In the genomic region with DNA sequence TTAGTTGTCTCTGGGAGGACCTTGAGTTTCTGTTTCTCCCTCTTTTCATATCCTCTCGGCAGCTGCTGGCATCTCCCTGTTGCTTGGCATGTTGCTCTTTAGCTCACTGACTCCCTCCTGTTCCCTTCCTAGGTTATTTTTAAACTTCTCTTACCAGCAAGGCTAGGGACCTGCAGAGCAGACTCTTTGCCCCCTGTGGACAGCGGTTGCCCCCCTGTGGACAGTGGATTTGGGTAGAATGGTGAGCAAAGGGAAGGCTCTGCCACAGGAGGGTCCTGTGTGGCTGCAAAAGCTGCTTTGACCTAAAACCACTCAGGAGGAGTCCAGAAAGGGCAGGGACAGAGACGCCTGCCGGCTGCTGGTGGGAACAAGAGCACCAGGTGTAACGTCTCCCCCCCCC, we compare ENCODE assay signal across 18 mouse cellular contexts. TPM values are rescaled to one million over a fixed set of nuclear protein-coding genes. Genes with fewer than 3 reads are reported as not detected.
DNase-seq lines count a peak whose midpoint lies in the region; ATAC-seq and TF ChIP-seq lines count a peak whose summit lies in the region.
"Had no signal": no experiment of that assay in that cellular context is flagged by ENCODE, and none has a peak within 500 bp of the region (broad histone marks: within the 10 kb centered on the region; RNA-seq: fewer than 3 reads in every experiment).

No protein-coding gene starts in this region.

- no peak overlapping the region; the same call in 1 of the 2 replicates for H3K4me2 ChIP-seq in heart, postnatal 0 days (ENCODE audit: low read depth, low read length)
- H3K4me2 ChIP-seq in liver, postnatal 0 days (ENCODE audit: low read depth, low read length), result no peak overlapping the region
- no peak overlapping the region for H3K4me2 ChIP-seq in liver, embryonic 11.5 days
- H3K4me2 ChIP-seq: embryonic facial prominence, embryonic 12.5 days; forebrain, embryonic 15.5 days; hindbrain, embryonic 15.5 days had no signal

- H3K9me3 ChIP-seq in heart, postnatal 0 days (replicated peaks; ENCODE audit: control insufficient read depth, low read length), result 0 out of 2 replicates have a peak, but pooled peaks cover 3% of the 10 kb centered on the region
- peaks cover 8% of the 10 kb centered on the region for H3K9me3 ChIP-seq in liver, postnatal 0 days (ENCODE audit: low read length)
- peaks cover 2% of the 10 kb centered on the region; the same call in 1 of the 2 replicates for H3K9me3 ChIP-seq in liver, embryonic 11.5 days (ENCODE audit: control insufficient read depth, low read length)
- H3K9me3 ChIP-seq: embryonic facial prominence, embryonic 12.5 days; forebrain, embryonic 15.5 days; hindbrain, embryonic 15.5 days had no signal

- no peak overlapping the region for H3K4me3 ChIP-seq in heart, postnatal 0 days (ENCODE audit: low read depth, low read length)
- no peak overlapping the region for H3K4me3 ChIP-seq in liver, postnatal 0 days (ENCODE audit: low read depth, low read length)
- no peak overlapping the region for H3K4me3 ChIP-seq in liver, embryonic 11.5 days (ENCODE audit: low read depth, low read length)
- H3K4me3 ChIP-seq: embryonic facial prominence, embryonic 12.5 days; forebrain, embryonic 15.5 days; hindbrain, embryonic 15.5 days had no signal

- TF ChIP-seq EP300 in heart, postnatal 0 days (IDR thresholded peaks at IDR 0.05; ENCODE audit: low read depth), result no peak
- no peak for TF ChIP-seq EP300 in liver, postnatal 0 days (IDR thresholded peaks at IDR 0.05; ENCODE audit: low read depth)

- intact Hi-C loops in gastrocnemius, postnatal 14 days (cut with DNase I; ENCODE audit: low total_unique reads), result no loop called here

- peak; percentile 33; the same call in 1 of the 2 replicates for ATAC-seq in heart, postnatal 0 days (ENCODE audit: insufficient read depth, low read depth)
- ATAC-seq in liver, postnatal 0 days, result no peak
- no peak for ATAC-seq in liver, embryonic 11.5 days (replicated peaks; ENCODE audit: low FRiP score)
- ATAC-seq: activated CD4-positive, CD25-positive, alpha-beta regulatory T cell, adult 4 months; forebrain, embryonic 15.5 days; intestine, embryonic 16.5 days; Patski had no signal

- H3K9ac ChIP-seq in heart, postnatal 0 days (replicated peaks; ENCODE audit: low read depth, low read length), result no peak overlapping the region
- H3K9ac ChIP-seq in liver, postnatal 0 days (replicated peaks), result no peak overlapping the region
- no peak overlapping the region for H3K9ac ChIP-seq in liver, embryonic 11.5 days (ENCODE audit: low read depth, low read length)
- H3K9ac ChIP-seq: embryonic facial prominence, embryonic 12.5 days; forebrain, embryonic 15.5 days; hindbrain, embryonic 15.5 days had no signal

- DNase-seq in gastrocnemius, postnatal 14 days, result peak; percentile 10
- no peak for DNase-seq in gastrocnemius, postnatal 4 days (ENCODE audit: low spot score in 2 of 2)
- DNase-seq in heart, postnatal 0 days (ENCODE audit: low spot score), result peak; percentile 43
- no peak for DNase-seq in heart, adult 18-20 months
- no peak for DNase-seq in liver, postnatal 0 days
- DNase-seq in liver, embryonic 11.5 days (ENCODE audit: low spot score), result no peak
- DNase-seq in skeletal muscle tissue, adult 2 months (ENCODE audit: low read depth, low spot score), result peak; percentile 63
- DNase-seq: cerebellum, adult 11-12 months; cerebellum, adult 9-10 months; cerebellum, postnatal 25 days; kidney, adult 8-10 months had no signal

- H3K27me3 ChIP-seq in heart, postnatal 0 days (ENCODE audit: control insufficient read depth, insufficient read depth, low read length), result no peaks in the 10 kb centered on the region
- H3K27me3 ChIP-seq in liver, postnatal 0 days (ENCODE audit: insufficient read depth, low read length), result no peaks in the 10 kb centered on the region
- H3K27me3 ChIP-seq in liver, embryonic 11.5 days (replicated peaks; ENCODE audit: control insufficient read depth, insufficient read depth, low read length), result no peaks in the 10 kb centered on the region
- H3K27me3 ChIP-seq: CH12.LX; embryonic facial prominence, embryonic 12.5 days; forebrain, embryonic 15.5 days; hindbrain, embryonic 15.5 days; Patski had no signal

- 29% methylated on average over 5 of the region's 5 CpGs for WGBS in heart, postnatal 0 days
- 78% methylated on average over 5 of the region's 5 CpGs for WGBS in liver, postnatal 0 days (ENCODE audit: insufficient replicate concordance)
- 58% methylated on average over 5 of the region's 5 CpGs for WGBS in liver, embryonic 11.5 days

- peak overlapping the region; percentile 37; the same call in 1 of the 2 replicates for H3K27ac ChIP-seq in heart, postnatal 0 days (ENCODE audit: low read depth)
- 0 out of 2 replicates have a peak overlapping the region, but pooled peaks have one; percentile 34 for H3K27ac ChIP-seq in liver, postnatal 0 days (ENCODE audit: low read depth)
- no peak overlapping the region for H3K27ac ChIP-seq in liver, embryonic 11.5 days (ENCODE audit: low read depth, low read length)
- H3K27ac ChIP-seq: embryonic facial prominence, embryonic 12.5 days; forebrain, embryonic 15.5 days; hindbrain, embryonic 15.5 days had no signal

- H3K36me3 ChIP-seq in heart, postnatal 0 days (replicated peaks; ENCODE audit: control insufficient read depth, insufficient read depth, low read length), result no peaks in the 10 kb centered on the region
- H3K36me3 ChIP-seq in liver, postnatal 0 days (replicated peaks; ENCODE audit: insufficient read depth, low read length), result no peaks in the 10 kb centered on the region
- no peaks in the 10 kb centered on the region for H3K36me3 ChIP-seq in liver, embryonic 11.5 days (ENCODE audit: control insufficient read depth, insufficient read depth, low read length)
- H3K36me3 ChIP-seq: embryonic facial prominence, embryonic 12.5 days; forebrain, embryonic 15.5 days; hindbrain, embryonic 15.5 days had no signal

- peak; percentile 46; the same call in 1 of the 2 replicates for TF ChIP-seq CTCF in heart, postnatal 0 days (IDR thresholded peaks at IDR 0.05; ENCODE audit: low read depth)
- no peak for TF ChIP-seq CTCF in liver, postnatal 0 days (IDR thresholded peaks at IDR 0.05; ENCODE audit: low read depth)

- H3K4me1 ChIP-seq in heart, postnatal 0 days (ENCODE audit: control insufficient read depth, insufficient read depth), result peaks cover 12% of the 10 kb centered on the region
- peaks cover 29% of the 10 kb centered on the region for H3K4me1 ChIP-seq in liver, postnatal 0 days (ENCODE audit: insufficient read depth)
- H3K4me1 ChIP-seq in liver, embryonic 11.5 days (replicated peaks; ENCODE audit: control insufficient read depth, insufficient read depth, low read length), result peaks cover 23% of the 10 kb centered on the region

RNA-seq across cellular contexts. Expression of a gene that starts 21.5 kb away (rescaled TPM):
- total RNA-seq in gastrocnemius, postnatal 14 days (2021), result 1 to 10 TPM; 8.2 to 9.5 TPM
- 10 to 100 TPM in 1 of 2 experiments, 1 to 10 TPM in 1; 7.9 to 17.8 TPM for total RNA-seq in gastrocnemius, postnatal 4 days (2021)
- total RNA-seq in heart, postnatal 0 days (2014; rRNA removed; ENCODE audit: low replicate concordance), result 5.2 and 26.4 TPM in 2 replicates
- polyA plus RNA-seq in heart, postnatal 0 days (2015; fragmentation: Nextera tagmentation; extraction: Ambion mirVana), result 8.9 and 9.2 TPM in 2 replicates
- total RNA-seq in heart, adult 18-20 months (2021), result 10 to 100 TPM; 12.6 TPM
- polyA plus RNA-seq in liver, postnatal 0 days (2015; fragmentation: Nextera tagmentation; extraction: Ambion mirVana), result 68.2 and 69.3 TPM in 2 replicates
- 20.7 and 24.4 TPM in 2 replicates for polyA plus RNA-seq in liver, embryonic 11.5 days (2014; fragmentation: Nextera tagmentation; extraction: Ambion mirVana)

RNA-seq across cellular contexts. Expression of a gene that starts 58.8 kb away (rescaled TPM):
- total RNA-seq in gastrocnemius, postnatal 14 days (2021), result 100 to 1,000 TPM; 125 to 131 TPM
- 100 to 1,000 TPM; 233 to 278 TPM for total RNA-seq in gastrocnemius, postnatal 4 days (2021)
- total RNA-seq in heart, postnatal 0 days (2014; rRNA removed; ENCODE audit: low replicate concordance), result 107 and 193 TPM in 2 replicates
- polyA plus RNA-seq in heart, postnatal 0 days (2015; fragmentation: Nextera tagmentation; extraction: Ambion mirVana), result 495 and 540 TPM in 2 replicates
- 100 to 1,000 TPM in 1 of 2 experiments, 10 to 100 TPM in 1; 79.8 to 103 TPM for total RNA-seq in heart, adult 18-20 months (2021)
- 421 and 439 TPM in 2 replicates for polyA plus RNA-seq in liver, postnatal 0 days (2015; fragmentation: Nextera tagmentation; extraction: Ambion mirVana)
- 1,278 and 1,318 TPM in 2 replicates for polyA plus RNA-seq in liver, embryonic 11.5 days (2014; fragmentation: Nextera tagmentation; extraction: Ambion mirVana)

RNA-seq across cellular contexts. Expression of a gene that starts 58.9 kb away (rescaled TPM):
- 10 to 100 TPM; 18.9 to 20.4 TPM for total RNA-seq in gastrocnemius, postnatal 14 days (2021)
- total RNA-seq in gastrocnemius, postnatal 4 days (2021), result 10 to 100 TPM; 27.4 to 32.3 TPM
- total RNA-seq in heart, postnatal 0 days (2014; rRNA removed; ENCODE audit: low replicate concordance), result 18.9 and 23.6 TPM in 2 replicates
- polyA plus RNA-seq in heart, postnatal 0 days (2015; fragmentation: Nextera tagmentation; extraction: Ambion mirVana), result 17.6 and 17.8 TPM in 2 replicates
- 10 to 100 TPM; 22.0 to 23.9 TPM for total RNA-seq in heart, adult 18-20 months (2021)
- polyA plus RNA-seq in liver, postnatal 0 days (2015; fragmentation: Nextera tagmentation; extraction: Ambion mirVana), result 11.7 and 12.4 TPM in 2 replicates
- polyA plus RNA-seq in liver, embryonic 11.5 days (2014; fragmentation: Nextera tagmentation; extraction: Ambion mirVana), result 53.2 and 62.3 TPM in 2 replicates

Comparison
In these comparisons a context has a peak if more than half of its experiments do, and no peak if none do; other contexts are left out.
1. DNase-seq: peak in gastrocnemius, postnatal 14 days (single experiment), heart, postnatal 0 days (single experiment) and skeletal muscle tissue, adult 2 months (single experiment); none in gastrocnemius, postnatal 4 days (0 of 2), heart, adult 18-20 months (0 of 2), liver, postnatal 0 days (single experiment) and liver, embryonic 11.5 days (single experiment).